Mouse (Mus musculus): ENCODE results near the gene Tmem191c. TPM values are rescaled to one million over a fixed set of nuclear protein-coding genes. Genes with fewer than 3 reads are reported as not detected.

Gene Tmem191c
- total RNA-seq, 2 experiments from 2014 or later = 102 to 115 TPM

DNA sequence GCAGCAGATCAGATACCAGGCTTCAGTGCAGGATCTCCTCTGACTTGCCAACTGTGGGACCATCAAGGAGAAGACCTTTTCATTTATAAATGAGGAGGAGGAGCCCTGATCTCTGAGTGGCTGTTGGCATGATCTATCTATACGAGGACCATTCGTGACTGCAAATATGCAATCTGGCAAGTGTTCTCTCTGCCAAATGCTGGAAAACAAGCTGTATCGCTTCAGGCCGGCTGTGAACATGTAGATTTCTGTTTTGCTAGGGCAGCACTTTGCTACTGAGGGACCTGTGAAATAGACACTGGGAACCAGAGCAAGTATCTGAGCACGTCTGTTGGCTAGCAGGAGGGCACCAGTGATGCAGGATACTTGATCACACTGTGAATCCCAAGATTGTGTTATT, 36.7 kb downstream of the Tmem191c start:
- no peak for DNase-seq (ENCODE audit: low spot score in 2 of 2)
- intact Hi-C loops (cut with DNase I) = no loop called here

- intact Hi-C loops (cut with DNase I) = no loop called here
- DNase-seq (ENCODE audit: low spot score in 2 of 2) = peak in 1 of 2 experiments; percentile 29
Observed at GRCm38 (mm10) chr16:17316554-17316953, 40.7 kb downstream of the Tmem191c start.

DNA sequence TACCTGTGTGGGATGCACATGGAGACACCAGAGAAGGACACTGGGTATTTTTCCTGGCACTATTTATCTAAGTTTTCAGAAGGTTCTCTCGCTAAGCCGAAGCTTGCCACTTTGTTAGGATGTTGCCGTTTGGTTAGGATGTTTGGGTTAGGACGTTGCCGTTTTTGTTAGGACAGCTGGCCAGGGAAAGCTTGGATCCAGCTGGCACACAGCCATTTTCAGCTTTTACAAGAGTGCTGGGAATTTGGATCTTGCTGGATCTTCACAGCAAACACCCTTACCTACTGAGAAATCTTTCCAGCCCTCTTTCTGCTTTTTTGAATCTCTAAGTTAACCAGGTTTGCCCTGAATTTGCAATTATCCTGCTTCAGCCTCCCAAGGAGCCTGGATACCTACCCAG, 45.6 kb downstream of the Tmem191c start:
- DNase-seq (ENCODE audit: low spot score in 2 of 2) = no peak
- intact Hi-C loops (cut with DNase I) = no loop called here

GRCm38 (mm10) chr16:17324745-17325144, 48.9 kb downstream of the Tmem191c start:
- no peak for DNase-seq (ENCODE audit: low spot score in 2 of 2)
- intact Hi-C loops (cut with DNase I) = no loop called here

GRCm38 (mm10) chr16:17326064-17326463, 50.2 kb downstream of the Tmem191c start:
- no peak for DNase-seq (ENCODE audit: low spot score in 2 of 2)

GRCm38 (mm10) chr16:17329848-17330570, 54.1 kb downstream of the Tmem191c start:
- intact Hi-C loops (cut with DNase I) = no loop called here
- peak; percentile 36 to 43 for DNase-seq (ENCODE audit: low spot score in 2 of 2)

More at GRCm38 (mm10) chr16:17326064-17326463, 50.2 kb downstream of the Tmem191c start:
- intact Hi-C loops (cut with DNase I) = no loop called here

DNA sequence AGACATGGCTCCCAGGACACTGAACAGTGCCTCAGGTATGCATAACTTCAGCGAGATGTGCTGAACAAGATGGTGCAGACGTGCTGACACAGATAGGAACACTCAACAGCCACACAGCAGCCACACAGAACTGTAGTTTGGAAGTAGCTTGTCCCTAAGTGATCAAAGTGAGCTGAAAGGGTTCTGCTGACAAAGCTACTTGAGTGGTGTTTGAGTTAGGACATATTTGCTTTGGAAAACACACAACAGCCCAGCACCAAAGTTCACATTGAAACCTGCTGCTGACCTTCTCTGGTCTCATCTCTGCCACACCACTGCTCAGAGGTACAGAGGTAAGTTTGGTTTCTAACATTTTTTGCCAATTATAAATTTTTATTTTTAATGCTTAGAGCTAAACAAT, 55.2 kb downstream of the Tmem191c start, which contains the start of gene Serpind1:
Gene Serpind1 (plus strand): TSS at position 256 of the 400 bp plus-strand sequence.
- no peak for DNase-seq (ENCODE audit: low spot score in 2 of 2)
- intact Hi-C loops (cut with DNase I) = no loop called here

DNA sequence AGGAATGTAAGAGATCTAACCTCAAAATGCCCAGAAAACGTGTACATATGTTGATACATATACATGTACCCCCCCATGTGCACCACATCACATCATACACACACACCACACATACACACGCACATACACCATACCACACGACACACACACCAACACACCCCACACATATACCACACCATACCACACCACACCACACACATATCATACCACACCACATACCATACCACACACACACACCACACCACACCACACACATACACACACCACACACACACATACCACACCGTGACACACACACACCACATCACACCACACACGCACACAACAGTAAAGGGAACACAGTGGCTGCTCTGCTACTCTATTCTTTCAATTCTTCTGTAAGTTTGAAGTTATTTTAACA, 56.0 kb downstream of the Tmem191c start:
- intact Hi-C loops (cut with DNase I) = no loop called here

More for the DNA sequence above, 56.0 kb downstream of the Tmem191c start:
- DNase-seq (ENCODE audit: low spot score in 2 of 2) = no peak

Other genes with a start within 250 kb of the Tmem191c start
- gene Ypel1, start 206.4 kb upstream of the Tmem191c start, total RNA-seq (2021) = 10 to 100 TPM; 42.6 TPM
- 10 to 100 TPM; 76.3 to 92.1 TPM for gene Ppil2, start 164.8 kb upstream of the Tmem191c start, total RNA-seq (2021)
- 1 to 10 TPM; 1.4 to 2.2 TPM for gene 2610318N02Rik, start 150.9 kb upstream of the Tmem191c start, total RNA-seq (2021)
- gene Sdf2l1, start 143.7 kb upstream of the Tmem191c start, total RNA-seq (2021) = 10 to 100 TPM; 19.9 to 34.7 TPM
- 10 to 100 TPM; 27.5 to 27.6 TPM for gene Ydjc, start 131.5 kb upstream of the Tmem191c start, total RNA-seq (2021)
- 1 to 10 TPM; 2.0 to 2.9 TPM for gene Ccdc116, start 128.8 kb upstream of the Tmem191c start, total RNA-seq (2021)
- gene Ube2l3, start 73.4 kb upstream of the Tmem191c start, total RNA-seq (2021) = 100 to 1,000 TPM; 123 to 145 TPM
- gene Rimbp3, start 67.5 kb upstream of the Tmem191c start, total RNA-seq (2021) = 1 to 10 TPM; 1.7 to 2.0 TPM
- 1 to 10 TPM; 5.3 to 5.4 TPM for gene Hic2, start 42.5 kb upstream of the Tmem191c start, total RNA-seq (2021)
- 1 to 10 TPM; 1.9 to 2.5 TPM for gene Serpind1, start 55.3 kb downstream of the Tmem191c start, total RNA-seq (2021)
- gene Snap29, start 129.9 kb downstream of the Tmem191c start, total RNA-seq (2021) = 10 to 100 TPM; 19.7 to 20.5 TPM
- 100 to 1,000 TPM; 346 to 353 TPM for gene Pi4ka, start 130.2 kb downstream of the Tmem191c start, total RNA-seq (2021)
- 10 to 100 TPM; 30.8 to 34.0 TPM for gene Crkl, start 175.9 kb downstream of the Tmem191c start, total RNA-seq (2021)
- gene Aifm3, start 213.5 kb downstream of the Tmem191c start, total RNA-seq (2021) = 100 to 1,000 TPM; 105 to 133 TPM
- gene Lztr1, start 232.6 kb downstream of the Tmem191c start, total RNA-seq (2021) = 100 to 1,000 TPM; 151 to 156 TPM

All from left cerebral cortex, postnatal 36 days (tissue).